Mouse (Mus musculus): ENCODE measurements around the gene Gm21887.
"Not testable (repeated sequence)": the region's sequence is repeated elsewhere in the genome, so short reads cannot be mapped to it uniquely, and the experiment has no call there.

Gm21887 gene

DNA sequence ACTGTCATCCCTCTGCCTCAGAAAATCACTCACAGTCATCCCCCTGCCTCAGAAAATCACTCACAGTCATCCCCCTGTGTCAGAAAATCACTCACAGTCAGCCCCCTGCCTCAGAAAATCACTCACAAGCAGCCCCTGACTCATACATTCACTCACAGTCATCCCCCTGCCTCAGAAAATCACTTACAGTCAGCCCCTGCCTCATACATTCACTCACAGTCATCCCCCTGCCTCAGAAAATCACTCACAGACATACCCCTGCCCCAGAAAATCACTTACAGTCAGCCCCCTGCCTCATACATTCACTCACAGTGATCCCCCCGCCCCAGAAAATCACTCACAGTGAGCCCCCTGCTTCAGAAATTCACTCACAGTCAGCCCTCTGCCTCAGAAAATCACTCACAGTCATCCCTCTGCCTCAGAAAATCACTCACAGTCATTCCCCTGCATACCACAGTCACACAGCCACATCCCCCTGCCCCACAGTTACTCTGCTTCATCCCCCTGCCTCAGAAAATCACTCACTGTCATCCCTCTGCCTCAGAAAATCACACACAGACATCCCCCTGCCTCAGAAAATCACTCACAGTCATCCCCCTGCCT lies 3.7 kb upstream of the Gm21887 start:
- in situ Hi-C loops (cut with MboI; ENCODE audit: low pct_unique_long_range_greater_than_20kb in 1 of 2, low sequenced_read_pairs in 2 of 2, unreplicated experiment in 1 of 2): not testable (repeated sequence)

- in situ Hi-C loops (cut with MboI; ENCODE audit: low pct_unique_long_range_greater_than_20kb in 1 of 2, low sequenced_read_pairs in 2 of 2, unreplicated experiment in 1 of 2): not testable (repeated sequence)
Observed at GRCm38 (mm10) chrX:170006694-170007247, 2.7 kb upstream of the Gm21887 start.

DNA sequence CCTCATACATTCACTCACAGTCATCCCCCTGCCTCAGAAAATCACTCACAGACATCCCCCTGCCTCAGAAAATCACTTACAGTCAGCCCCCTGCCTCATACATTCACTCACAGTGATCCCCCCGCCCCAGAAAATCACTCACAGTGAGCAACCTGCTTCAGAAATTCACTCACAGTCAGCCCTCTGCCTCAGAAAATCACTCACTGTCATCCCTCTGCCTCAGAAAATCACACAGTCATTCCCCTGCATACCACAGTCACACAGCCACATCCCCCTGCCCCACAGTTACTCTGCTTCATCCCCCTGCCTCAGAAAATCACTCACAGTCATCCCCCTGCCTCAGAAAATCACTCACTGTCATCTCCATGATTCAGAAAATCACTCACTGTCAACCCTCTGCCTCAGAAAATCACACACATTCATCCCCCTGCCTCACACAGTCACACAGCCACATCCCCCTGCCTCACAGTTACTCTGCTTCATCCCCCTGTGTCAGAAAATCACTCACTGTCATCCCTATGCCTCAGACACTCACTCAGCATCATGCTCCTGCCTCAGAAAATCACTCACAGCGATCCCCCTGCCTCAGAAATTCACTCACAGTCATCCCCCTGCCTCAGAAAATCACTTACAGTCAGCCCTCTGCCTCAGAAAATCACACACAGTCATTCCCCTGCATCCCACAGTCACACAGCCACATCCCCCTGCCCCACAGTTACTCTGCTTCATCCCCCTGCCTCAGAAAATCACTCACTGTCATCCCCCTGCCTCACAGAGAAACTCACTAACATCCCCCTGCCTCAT lies 1.9 kb upstream of the Gm21887 start:
- in situ Hi-C loops (cut with MboI; ENCODE audit: low pct_unique_long_range_greater_than_20kb in 1 of 2, low sequenced_read_pairs in 2 of 2, unreplicated experiment in 1 of 2): not testable (repeated sequence)

- in situ Hi-C loops (cut with MboI; ENCODE audit: low pct_unique_long_range_greater_than_20kb in 1 of 2, low sequenced_read_pairs in 2 of 2, unreplicated experiment in 1 of 2): not testable (repeated sequence)
Observed at GRCm38 (mm10) chrX:170008179-170008467, 1.3 kb upstream of the Gm21887 start.

- in situ Hi-C loops (cut with MboI; ENCODE audit: low pct_unique_long_range_greater_than_20kb in 1 of 2, low sequenced_read_pairs in 2 of 2, unreplicated experiment in 1 of 2): not testable (repeated sequence)
Observed at GRCm38 (mm10) chrX:170008584-170008983, 875 bp upstream of the Gm21887 start.

- in situ Hi-C loops (cut with MboI; ENCODE audit: low pct_unique_long_range_greater_than_20kb in 1 of 2, low sequenced_read_pairs in 2 of 2, unreplicated experiment in 1 of 2): not testable (repeated sequence)
Observed at GRCm38 (mm10) chrX:170009801-170010221, 352 bp downstream of the Gm21887 start.

DNA sequence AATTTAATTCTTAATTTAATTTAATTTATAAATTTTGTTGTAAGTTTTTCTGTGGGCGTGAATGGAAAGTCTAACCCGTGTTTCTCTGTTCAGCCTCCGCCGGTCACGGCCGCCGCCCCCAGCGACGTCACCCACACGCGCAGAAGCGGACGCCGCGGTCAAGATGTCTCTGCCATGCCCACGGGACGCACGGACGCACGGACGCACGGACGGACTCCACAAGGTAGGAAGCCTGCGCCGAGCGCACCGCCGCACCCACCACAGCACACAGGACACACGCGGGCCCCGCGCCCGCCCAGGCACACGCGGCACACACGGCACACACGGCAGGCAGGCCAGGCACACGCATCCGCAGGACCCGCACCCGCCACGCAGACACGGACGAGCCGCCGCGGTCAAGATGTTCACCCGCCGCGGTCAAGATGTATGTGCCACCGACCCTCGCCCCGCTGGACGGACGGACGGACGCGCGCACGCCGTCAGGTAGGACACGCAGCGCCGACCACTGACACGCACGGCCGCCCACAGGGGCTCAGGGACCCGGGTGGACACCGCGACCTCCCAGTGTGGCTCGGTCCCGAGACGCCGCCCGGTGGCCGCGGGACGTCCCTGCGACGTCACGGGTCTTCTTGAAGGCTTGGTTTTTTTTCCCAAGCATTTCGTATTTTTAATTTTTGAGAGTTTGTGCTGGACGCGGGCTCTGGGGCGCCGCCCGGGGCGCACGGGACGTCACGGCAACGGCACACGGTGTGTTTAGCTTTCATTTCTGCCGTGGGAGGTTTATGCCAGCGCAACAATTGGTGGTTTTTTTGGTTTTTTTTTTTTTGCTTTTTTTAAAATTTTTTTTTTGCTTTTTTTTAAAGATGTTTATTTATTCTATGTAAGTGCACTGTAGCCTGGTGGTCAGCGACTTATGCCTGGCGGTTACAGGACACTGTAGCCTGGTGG lies 1.4 kb downstream of the Gm21887 start:
- in situ Hi-C loops (cut with MboI; ENCODE audit: low pct_unique_long_range_greater_than_20kb in 1 of 2, low sequenced_read_pairs in 2 of 2, unreplicated experiment in 1 of 2): not testable (repeated sequence)

- in situ Hi-C loops (cut with MboI; ENCODE audit: low pct_unique_long_range_greater_than_20kb in 1 of 2, low sequenced_read_pairs in 2 of 2, unreplicated experiment in 1 of 2): not testable (repeated sequence)
Observed at GRCm38 (mm10) chrX:170011529-170011879, 2.0 kb downstream of the Gm21887 start.

GRCm38 (mm10) chrX:170013421-170013820 lies 4.0 kb downstream of the Gm21887 start:
- in situ Hi-C loops (cut with MboI; ENCODE audit: low pct_unique_long_range_greater_than_20kb in 1 of 2, low sequenced_read_pairs in 2 of 2, unreplicated experiment in 1 of 2): not testable (repeated sequence)

GRCm38 (mm10) chrX:170014038-170014437 lies 4.6 kb downstream of the Gm21887 start:
- in situ Hi-C loops (cut with MboI; ENCODE audit: low pct_unique_long_range_greater_than_20kb in 1 of 2, low sequenced_read_pairs in 2 of 2, unreplicated experiment in 1 of 2): not testable (repeated sequence)

- in situ Hi-C loops (cut with MboI; ENCODE audit: low pct_unique_long_range_greater_than_20kb in 1 of 2, low sequenced_read_pairs in 2 of 2, unreplicated experiment in 1 of 2): not testable (repeated sequence)
Observed at GRCm38 (mm10) chrX:170015883-170016282, 6.4 kb downstream of the Gm21887 start.

DNA sequence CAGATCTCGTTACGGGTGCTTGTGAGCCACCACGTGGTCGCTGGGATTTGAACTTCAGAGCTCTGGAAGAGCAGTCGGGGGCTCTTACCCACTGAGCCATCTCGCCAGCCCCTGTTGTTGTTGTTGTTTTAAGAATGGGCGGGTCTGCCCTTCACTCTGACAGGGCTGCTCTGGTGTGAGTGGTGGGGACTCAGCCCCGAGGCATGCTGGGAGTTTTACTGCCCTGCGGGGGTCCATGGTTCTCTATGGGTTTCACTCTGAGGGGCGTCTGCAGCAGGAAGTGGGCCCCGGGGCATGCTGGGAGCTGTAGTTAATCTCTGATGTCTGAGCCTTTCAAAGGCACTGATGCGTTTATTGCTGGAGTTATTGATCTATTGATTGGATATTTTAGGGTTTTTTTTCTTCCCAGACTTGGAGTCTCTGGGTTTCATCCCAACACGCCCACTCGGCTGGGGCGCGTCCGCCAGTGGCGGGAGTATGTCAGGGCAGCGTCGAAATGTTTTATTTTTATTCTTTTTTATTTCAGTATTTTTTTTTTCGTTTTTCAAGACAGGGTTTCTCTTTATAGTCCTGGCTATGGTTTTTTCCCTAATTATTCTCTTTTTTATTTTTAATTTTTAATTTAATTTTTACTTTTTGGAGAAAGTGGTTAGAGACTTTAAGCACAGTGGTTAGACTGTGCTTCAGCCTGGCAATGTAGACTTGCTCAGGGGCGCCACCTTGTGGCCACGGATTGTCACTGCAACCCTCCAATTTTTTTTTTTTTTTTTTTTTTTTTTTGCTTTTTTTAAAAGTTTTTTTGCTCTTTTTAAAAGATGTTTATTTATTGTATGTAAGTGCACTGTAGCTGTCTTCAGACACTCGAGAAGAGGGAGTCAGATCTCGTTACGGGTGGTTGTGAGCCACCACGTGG lies 8.1 kb downstream of the Gm21887 start:
- in situ Hi-C loops (cut with MboI; ENCODE audit: low pct_unique_long_range_greater_than_20kb in 1 of 2, low sequenced_read_pairs in 2 of 2, unreplicated experiment in 1 of 2): not testable (repeated sequence)

- in situ Hi-C loops (cut with MboI; ENCODE audit: low pct_unique_long_range_greater_than_20kb in 1 of 2, low sequenced_read_pairs in 2 of 2, unreplicated experiment in 1 of 2): not testable (repeated sequence)
Observed at GRCm38 (mm10) chrX:170018571-170019218, 9.2 kb downstream of the Gm21887 start.

- in situ Hi-C loops (cut with MboI; ENCODE audit: low pct_unique_long_range_greater_than_20kb in 1 of 2, low sequenced_read_pairs in 2 of 2, unreplicated experiment in 1 of 2): not testable (repeated sequence)
Observed at GRCm38 (mm10) chrX:170019219-170019953, 9.9 kb downstream of the Gm21887 start.

GRCm38 (mm10) chrX:170019954-170020689 lies 10.7 kb downstream of the Gm21887 start:
- in situ Hi-C loops (cut with MboI; ENCODE audit: low pct_unique_long_range_greater_than_20kb in 1 of 2, low sequenced_read_pairs in 2 of 2, unreplicated experiment in 1 of 2): not testable (repeated sequence)

GRCm38 (mm10) chrX:170020690-170021050 lies 11.2 kb downstream of the Gm21887 start:
- in situ Hi-C loops (cut with MboI; ENCODE audit: low pct_unique_long_range_greater_than_20kb in 1 of 2, low sequenced_read_pairs in 2 of 2, unreplicated experiment in 1 of 2): not testable (repeated sequence)

All from mouse embryonic stem cell (cell line).